Mouse (Mus musculus): ENCODE results near the gene Stpg2.
"Not testable (repeated sequence)": the region's sequence is repeated elsewhere in the genome, so short reads cannot be mapped to it uniquely, and the experiment has no call there.

Gene Stpg2

GRCm38 (mm10) chr3:139419142-139419541 is 213.6 kb downstream of the Stpg2 start:
- DNase-seq (ENCODE audit: low spot score), result no peak

GRCm38 (mm10) chr3:139442170-139442569 is 236.7 kb downstream of the Stpg2 start:
- DNase-seq (ENCODE audit: low spot score), result no peak

DNA sequence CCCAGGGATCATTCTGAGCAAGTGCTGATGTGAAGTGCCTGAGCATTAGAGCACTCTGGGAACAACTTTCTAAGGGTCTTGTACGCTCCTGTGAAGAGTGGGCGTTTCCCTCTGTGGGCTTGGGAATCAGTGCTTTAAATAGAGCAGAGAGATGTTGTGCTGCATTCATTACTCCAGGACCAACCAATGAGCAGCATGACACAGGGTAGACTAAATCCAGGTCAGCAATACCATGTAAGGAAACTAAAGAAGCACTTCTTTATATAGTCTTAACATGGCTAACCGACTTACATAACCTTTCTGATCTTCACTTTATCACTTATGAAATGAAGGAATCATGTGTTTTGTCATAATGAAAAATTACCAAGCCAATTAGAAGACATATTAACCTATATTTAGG is 290.4 kb downstream of the Stpg2 start:
- no peak for DNase-seq (ENCODE audit: low spot score)

GRCm38 (mm10) chr3:139502216-139502615 is 296.7 kb downstream of the Stpg2 start:
- DNase-seq (ENCODE audit: low spot score), result no peak

- DNase-seq (ENCODE audit: low spot score), result no peak
Measured at GRCm38 (mm10) chr3:139509275-139509985, 303.9 kb downstream of the Stpg2 start.

GRCm38 (mm10) chr3:139578496-139578895 is 373.0 kb downstream of the Stpg2 start:
- DNase-seq (ENCODE audit: low spot score), result no peak

DNA sequence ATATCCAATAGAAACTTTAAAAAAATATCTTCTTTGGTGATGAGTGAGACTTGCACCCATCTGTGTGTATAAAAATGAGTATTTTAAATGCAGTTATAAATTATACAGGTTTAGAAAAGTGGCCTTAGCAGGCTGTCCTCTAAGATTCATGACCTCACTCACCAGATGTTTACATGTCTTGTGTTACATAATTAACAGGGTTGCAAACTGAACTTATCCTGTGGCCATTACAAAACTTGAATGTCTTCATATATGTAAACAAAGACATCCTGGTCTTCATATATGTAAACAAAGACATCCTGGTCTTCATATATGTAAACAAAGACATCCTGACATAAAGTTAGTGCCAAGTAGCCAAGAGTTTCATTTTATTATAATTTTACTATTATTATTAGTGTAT is 375.8 kb downstream of the Stpg2 start:
- DNase-seq (ENCODE audit: low spot score), result no peak

GRCm38 (mm10) chr3:139599508-139599907 is 394.0 kb downstream of the Stpg2 start:
- no peak for DNase-seq (ENCODE audit: low spot score)

DNA sequence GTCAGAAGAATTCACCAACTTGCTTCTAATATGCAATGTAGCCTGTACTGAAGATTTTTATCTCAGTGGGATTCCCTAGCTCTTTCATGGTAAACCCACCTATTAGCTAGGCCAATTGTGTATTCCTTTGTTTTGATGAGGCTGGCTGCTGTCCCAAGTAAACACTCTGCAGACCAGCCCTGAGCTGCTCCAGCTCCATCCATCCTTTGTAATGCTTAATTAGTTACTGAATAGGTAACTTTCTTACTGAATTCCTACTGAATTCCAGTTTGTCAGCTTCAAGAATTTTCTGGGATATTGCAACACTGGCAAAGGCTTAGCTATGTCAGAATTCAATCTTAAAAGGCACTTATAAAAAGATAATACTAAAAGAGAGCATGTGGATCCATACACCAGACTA is 402.8 kb downstream of the Stpg2 start:
- DNase-seq (ENCODE audit: low spot score), result not testable (repeated sequence)

DNA sequence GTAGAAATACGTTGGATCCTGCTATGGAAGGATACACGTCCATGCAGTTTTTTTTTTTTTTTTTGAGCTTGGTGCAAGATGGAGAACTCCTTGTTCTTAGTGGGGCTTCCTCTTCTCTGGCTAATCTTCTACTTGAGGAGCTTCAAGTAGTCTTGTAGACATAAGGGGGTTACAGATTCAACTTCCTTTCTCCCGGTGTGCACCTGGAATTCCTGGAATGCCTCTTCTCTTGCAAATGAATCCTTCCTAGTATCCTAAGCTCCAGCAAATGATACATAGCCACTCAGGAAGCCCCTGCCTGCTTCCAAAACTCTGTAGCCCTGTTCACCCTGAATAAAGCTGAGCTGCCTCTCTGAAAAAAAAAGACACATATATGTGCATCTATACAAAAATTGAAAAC is 409.1 kb downstream of the Stpg2 start:
- no peak for DNase-seq (ENCODE audit: low spot score)

DNA sequence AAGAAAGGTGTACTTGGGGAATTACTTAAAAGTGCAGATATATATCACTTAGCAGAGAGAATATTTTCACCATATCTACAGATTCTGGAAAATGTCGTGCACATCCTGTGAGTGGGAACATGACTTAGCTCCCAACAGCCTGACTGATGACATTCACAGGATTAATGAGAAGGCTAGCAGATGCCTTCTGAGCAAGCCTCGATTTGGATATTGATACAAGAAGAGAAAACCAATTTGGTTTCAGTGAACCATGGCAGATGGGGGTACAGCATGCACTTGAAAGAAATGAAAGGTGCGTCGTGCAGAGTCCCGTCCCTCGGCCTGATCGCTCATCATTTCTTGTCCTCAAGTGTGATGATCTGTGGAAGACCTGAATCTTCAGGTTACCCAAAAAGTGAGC is 410.3 kb downstream of the Stpg2 start:
- DNase-seq (ENCODE audit: low spot score), result no peak

DNA sequence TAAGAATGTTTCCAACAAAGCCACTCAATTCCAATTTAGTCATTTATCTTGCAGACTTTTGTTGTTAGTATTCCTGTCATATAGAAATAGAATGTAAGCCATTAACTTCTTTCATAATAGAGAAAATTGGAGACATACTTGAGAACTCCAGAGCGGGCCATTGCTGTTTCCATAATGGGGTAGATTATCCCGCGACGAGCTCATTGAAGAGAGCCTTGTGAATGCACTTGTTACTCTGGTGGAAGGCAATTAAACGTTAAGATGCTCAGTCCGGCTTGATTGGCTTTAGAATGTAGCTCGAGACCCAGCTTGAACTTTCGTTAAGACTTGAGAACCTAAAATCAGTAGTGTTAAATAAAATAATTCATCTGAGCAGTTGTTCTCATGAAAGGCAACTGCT is 432.4 kb downstream of the Stpg2 start:
- DNase-seq (ENCODE audit: low spot score), result no peak

- DNase-seq (ENCODE audit: low spot score), result no peak
Measured at GRCm38 (mm10) chr3:139651505-139651904, 446.0 kb downstream of the Stpg2 start.

GRCm38 (mm10) chr3:139659416-139659815 is 453.9 kb downstream of the Stpg2 start:
- no peak for DNase-seq (ENCODE audit: low spot score)

GRCm38 (mm10) chr3:139662241-139662640 is 456.7 kb downstream of the Stpg2 start:
- no peak for DNase-seq (ENCODE audit: low spot score)

- no peak for DNase-seq (ENCODE audit: low spot score)
Measured at GRCm38 (mm10) chr3:139663712-139664245, 458.3 kb downstream of the Stpg2 start.

DNA sequence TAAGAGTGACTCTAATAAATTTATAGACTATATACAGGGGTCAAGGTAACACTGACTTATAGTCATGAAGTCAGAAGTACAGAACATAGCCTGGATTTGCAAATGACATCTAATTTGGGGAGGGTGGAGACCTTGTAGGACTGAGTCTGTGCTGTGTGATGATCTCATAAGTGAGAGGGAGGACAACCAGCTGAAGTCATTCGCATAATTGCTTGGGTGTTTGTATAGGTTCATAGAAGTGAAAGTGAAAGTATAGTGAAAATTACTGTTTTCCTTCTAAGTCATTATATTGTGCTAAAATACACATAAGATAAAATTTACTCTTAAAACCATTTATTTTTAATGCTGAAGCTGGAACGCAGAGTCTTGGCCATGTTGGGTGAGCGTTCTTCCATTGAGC is 459.6 kb downstream of the Stpg2 start:
- no peak for DNase-seq (ENCODE audit: low spot score)

GRCm38 (mm10) chr3:139676192-139676591 is 470.7 kb downstream of the Stpg2 start:
- peak; percentile 3 for DNase-seq (ENCODE audit: low spot score)

GRCm38 (mm10) chr3:139676723-139677122 is 471.2 kb downstream of the Stpg2 start:
- no peak for DNase-seq (ENCODE audit: low spot score)

DNA sequence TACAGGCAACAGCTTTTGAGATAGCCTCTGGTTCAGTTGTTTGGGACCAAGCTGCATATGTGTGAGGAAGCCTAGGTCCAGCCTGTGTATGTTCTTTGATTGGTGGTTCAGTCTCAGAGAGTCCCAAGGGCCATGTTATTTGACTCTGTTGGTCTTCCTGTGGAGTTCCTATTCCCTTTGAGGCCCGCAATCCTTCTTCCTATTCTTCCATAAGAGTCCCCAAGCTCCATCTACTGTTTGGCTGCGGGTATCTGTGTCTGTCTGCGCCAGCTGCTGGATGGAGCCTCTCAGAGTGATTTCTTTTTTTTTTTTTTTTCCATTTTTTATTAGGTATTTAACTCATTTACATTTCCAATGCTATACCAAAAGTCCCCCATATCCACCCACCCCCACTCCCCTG is 498.7 kb downstream of the Stpg2 start:
- DNase-seq (ENCODE audit: low spot score), result peak; percentile 55

DNA sequence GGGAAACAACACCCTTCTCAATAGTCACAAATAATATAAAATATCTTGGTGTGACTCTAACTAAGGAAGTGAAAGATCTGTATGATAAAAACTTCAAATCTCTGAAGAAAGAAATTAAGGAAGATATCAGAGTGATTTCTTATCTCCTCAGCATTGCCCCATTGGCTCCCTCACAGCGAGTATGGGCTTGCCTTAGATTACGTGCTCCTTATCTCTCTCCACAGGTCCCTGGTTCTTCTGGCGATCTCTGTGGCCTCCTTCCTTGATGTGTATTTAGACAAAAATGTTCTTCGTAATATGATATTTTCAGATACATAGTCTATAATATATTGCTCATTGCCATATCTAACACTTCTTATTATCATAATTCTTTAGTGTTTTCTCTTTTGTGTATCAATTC is 501.9 kb downstream of the Stpg2 start:
- peak; percentile 53 for DNase-seq (ENCODE audit: low spot score)

DNA sequence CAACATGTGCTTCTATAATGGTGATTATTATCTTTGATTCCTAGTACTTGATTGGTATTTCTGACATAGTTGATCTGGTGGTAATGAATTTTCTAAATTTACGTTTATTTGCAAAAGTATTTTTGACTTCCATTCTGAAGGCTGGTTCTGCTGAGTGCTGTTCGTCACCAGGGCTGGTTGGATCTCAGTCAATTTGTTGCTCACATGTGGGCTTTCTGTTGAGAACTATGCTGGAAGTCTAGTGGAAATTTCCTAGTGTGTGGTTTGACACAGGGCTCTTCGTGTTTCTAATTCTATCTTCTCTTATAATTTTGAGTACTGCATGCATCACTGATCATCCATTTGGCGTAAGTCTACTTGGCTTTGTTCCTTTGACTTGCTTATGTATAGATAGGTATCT is 504.3 kb downstream of the Stpg2 start:
- DNase-seq (ENCODE audit: low spot score), result no peak

GRCm38 (mm10) chr3:139728751-139729150 is 523.3 kb downstream of the Stpg2 start:
- DNase-seq (ENCODE audit: low spot score), result no peak

GRCm38 (mm10) chr3:139729248-139729647 is 523.8 kb downstream of the Stpg2 start:
- DNase-seq (ENCODE audit: low spot score), result no peak

All from c-Kit-positive CD71-positive TER-119-positive erythroid progenitor cells, embryonic 14.5 days (primary cell).